Mouse (Mus musculus): ENCODE results near the gene Pdzrn4. TPM values are rescaled to one million over a fixed set of nuclear protein-coding genes. Genes with fewer than 3 reads are reported as not detected.
"Not testable (repeated sequence)": the region's sequence is repeated elsewhere in the genome, so short reads cannot be mapped to it uniquely, and the experiment has no call there.

Pdzrn4 gene
- total RNA-seq (2021), result under 1 TPM; 0.54 to 0.74 TPM
- long read RNA-seq, experiment 1, partial matches to known transcripts, result 1 of 3 reads
- long read RNA-seq, experiment 1, other reads (novel, unspliced or antisense), result 2 of 3 reads
- long read RNA-seq, experiment 2, result 0 reads

DNA sequence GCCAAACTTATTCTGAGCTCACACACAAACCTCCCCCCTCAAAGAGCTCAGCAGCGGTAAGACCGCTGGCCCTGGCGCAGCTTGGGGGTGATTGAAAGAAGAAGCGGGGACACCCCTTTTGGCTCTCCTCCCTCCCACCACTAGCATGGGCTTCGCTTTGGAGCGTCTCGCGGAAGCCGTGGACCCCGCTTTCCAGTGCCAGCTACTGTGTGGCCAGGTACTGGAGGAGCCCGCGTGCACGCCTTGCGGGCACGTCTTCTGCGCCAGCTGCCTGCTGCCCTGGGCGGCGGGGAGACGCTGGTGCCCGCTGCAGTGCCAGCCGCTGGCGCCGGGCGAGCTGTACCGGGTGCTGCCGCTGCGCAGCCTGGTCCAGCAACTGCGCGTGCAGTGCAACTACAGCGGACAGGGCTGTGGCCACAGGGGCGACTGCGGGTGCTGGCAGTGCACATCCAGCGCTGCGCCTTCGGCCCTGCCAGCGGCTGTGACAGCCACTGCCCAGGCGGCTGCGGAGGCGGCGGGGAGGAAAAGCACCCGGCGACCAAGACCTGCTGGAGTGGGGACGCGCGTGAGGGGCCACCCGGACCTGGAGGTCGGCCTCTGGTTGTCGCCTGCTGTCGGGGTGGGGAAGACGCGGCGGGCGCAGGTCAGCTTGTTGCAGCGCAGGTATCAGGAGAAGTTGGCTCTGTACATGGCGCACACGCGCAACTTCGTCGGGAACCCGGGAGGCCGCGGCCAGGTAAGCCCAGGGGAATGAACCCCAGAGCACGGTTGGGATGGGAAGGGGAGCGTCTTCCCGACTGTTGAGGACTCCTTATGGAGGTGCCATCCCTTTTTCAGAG, at the start of gene Pdzrn4:
Pdzrn4 (plus strand) TSS at position 112 of the 839 bp plus-strand sequence.
- DNase-seq, result peak; percentile 7

- DNase-seq, result no peak
These were observed 49.3 kb upstream of the Pdzrn4 start for GRCm38 (mm10) chr15:92347426-92347825.

DNA sequence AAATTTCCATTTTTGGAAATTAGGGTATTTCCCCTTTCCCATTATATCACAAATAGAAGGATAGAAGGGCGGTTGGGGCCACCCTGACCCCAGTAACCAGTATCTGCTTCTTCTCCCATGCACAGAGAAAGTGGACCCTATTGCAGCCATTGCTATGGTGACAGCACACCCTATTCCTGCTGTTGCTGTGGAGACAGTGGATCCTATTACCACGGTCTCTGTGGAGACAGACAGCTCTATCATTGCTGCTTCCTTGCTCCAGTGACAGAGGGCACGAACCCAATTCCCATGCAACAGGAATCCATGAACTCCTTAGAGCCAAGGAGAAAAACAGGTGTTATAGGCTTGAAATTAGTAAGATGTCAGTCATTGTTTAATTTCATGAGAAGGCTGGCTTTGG, 48.8 kb upstream of the Pdzrn4 start:
- no peak for DNase-seq

DNA sequence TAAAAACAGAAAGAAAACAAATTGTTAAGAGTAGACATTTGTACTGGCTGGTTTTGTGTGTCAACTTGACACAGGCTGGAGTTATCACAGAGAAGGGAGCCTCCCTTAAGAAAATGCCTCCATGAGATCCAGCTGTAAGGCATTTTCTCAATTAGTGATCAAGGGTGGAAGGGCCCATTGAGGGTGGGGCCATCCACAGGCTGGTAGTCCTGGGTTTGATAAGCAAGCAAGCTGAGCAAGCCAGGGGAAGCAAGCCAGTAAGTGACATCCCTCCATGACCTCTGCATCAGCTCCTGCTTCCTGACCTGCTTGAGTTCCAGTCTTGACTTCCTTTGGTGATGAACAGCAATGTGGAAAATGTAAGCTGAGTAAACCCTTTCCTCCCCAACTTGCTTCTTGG, 48.2 kb upstream of the Pdzrn4 start:
- DNase-seq, result not testable (repeated sequence)

DNA sequence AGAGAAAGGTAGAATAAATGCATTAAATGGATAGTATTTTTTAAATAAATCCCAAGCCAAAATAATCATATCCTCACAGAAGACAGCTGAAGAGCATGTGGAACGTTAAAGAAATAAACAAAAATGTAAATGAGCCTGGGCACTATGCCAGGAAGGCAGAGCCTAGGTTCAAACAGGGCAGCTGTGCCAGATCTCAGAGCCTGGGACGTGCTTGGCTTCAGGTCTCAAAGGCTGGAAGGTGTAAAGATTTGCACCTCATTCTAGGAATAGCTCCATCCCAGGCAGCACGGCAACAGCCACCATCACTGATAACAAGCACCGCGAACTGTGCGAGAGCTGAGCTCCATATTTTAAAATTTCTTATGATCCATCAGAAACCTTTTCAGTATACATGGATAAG, 32.5 kb upstream of the Pdzrn4 start:
- no peak for DNase-seq

DNA sequence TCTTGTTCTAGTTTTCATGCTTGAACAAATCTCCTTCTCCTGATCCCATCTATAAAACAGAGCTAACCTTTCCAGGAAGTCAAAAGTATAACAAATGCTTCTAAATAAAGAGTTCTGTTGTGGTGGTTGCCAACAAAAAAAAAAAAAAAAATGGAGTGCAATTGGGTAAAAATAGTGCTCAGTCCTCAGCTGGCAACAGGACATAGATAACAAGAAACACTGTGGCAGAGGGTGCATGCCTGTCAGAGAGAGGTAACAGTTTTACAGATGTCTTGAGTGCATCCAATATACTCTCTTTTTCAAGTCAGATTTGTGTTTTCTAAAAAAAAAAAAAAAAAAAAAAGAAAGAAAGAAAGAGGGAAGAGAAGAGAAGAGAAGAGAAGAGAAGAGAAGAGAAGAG, 32.1 kb upstream of the Pdzrn4 start:
- DNase-seq, result no peak

DNA sequence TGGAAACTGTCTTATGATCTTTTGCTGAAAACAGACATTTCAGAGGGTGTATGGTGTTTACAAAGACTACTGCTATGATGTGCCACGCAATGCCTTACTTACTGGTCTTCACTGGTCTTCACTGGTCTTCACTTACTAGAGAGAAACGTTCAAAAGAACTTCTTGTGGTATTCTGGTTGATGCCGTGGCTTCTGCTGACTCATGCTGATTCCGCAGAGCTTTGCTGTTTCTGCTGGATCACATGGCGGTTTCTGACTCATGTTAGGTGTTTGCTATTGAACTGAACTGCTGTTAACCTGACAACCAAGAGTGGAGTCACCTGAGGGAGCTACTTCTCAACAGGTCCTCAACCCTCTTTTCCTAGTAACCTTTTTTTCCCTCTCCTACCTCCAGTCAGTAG, 1.9 kb upstream of the Pdzrn4 start:
- no peak for DNase-seq

GRCm38 (mm10) chr15:92398747-92399146, 2.1 kb downstream of the Pdzrn4 start:
- DNase-seq, result no peak

DNA sequence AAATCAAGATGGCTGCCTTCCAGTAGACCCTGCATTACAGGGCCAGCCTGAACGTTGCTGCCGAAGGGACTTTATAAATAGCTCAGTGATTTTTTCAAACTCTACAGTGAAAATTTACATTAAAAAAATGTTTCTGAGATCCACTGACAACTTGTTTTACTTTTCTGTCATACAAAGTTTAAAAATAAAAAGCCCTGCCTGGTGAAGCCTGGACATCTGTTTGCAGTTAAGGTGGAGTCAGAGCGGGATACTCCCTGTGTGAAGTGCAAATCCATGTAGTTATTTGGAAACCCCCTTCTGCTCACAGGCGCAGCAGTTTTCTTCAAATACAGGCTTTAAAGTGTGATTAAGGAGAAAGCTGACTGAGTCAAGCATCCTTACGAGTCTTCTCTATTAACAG, 2.6 kb downstream of the Pdzrn4 start:
- no peak for DNase-seq

- DNase-seq, result no peak
These were observed 4.9 kb downstream of the Pdzrn4 start for GRCm38 (mm10) chr15:92401554-92401953.

- DNase-seq, result no peak
These were observed 18.6 kb downstream of the Pdzrn4 start for GRCm38 (mm10) chr15:92415323-92415722.

DNA sequence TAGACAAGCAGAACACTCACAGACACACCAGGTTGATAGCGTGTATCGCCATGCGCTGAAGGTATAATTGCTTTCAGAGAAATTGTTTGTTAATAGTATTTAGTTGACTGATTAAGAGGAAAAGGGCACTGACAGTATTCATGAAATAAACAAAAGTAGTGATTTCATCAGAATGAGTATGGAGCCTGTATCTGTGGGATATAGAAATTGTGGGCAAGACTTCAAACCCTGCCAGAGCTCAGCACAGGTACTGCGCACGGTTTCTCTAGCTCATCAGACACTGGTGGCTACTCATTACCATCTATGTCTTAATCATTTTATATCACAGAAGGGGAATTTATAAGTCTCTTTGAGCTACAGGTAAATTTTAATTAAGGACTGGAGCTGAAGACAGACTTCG, 19.5 kb downstream of the Pdzrn4 start:
- no peak for DNase-seq

- DNase-seq, result no peak
These were observed 20.0 kb downstream of the Pdzrn4 start for GRCm38 (mm10) chr15:92416658-92417057.

GRCm38 (mm10) chr15:92417120-92417519, 20.4 kb downstream of the Pdzrn4 start:
- no peak for DNase-seq

- DNase-seq, result no peak
These were observed 37.9 kb downstream of the Pdzrn4 start for GRCm38 (mm10) chr15:92434605-92435004.

GRCm38 (mm10) chr15:92435306-92435705, 38.6 kb downstream of the Pdzrn4 start:
- no peak for DNase-seq

- DNase-seq, result no peak
These were observed 45.0 kb downstream of the Pdzrn4 start for GRCm38 (mm10) chr15:92441630-92442180.

GRCm38 (mm10) chr15:92447708-92448147, 51.0 kb downstream of the Pdzrn4 start:
- DNase-seq, result no peak

GRCm38 (mm10) chr15:92449112-92449511, 52.4 kb downstream of the Pdzrn4 start:
- DNase-seq, result no peak

DNA sequence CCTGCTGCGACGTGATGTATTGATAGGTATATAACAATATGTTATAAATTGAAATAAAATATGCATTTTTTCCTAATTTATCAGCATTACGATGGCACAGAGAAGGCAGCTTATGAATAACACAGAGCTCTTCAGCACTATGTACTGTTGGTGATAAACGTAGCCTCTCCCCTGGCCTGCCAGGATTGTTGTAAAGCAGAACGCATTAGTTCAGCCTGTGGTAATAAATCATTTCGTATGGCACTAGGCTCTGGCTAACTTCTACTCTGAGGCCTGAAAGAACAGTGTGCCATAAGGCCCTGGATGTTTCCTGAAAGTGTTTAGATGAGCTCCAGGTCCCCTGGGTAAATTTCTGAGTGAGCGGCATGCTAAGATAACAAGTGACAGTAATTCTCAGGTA, 55.9 kb downstream of the Pdzrn4 start:
- no peak for DNase-seq

DNA sequence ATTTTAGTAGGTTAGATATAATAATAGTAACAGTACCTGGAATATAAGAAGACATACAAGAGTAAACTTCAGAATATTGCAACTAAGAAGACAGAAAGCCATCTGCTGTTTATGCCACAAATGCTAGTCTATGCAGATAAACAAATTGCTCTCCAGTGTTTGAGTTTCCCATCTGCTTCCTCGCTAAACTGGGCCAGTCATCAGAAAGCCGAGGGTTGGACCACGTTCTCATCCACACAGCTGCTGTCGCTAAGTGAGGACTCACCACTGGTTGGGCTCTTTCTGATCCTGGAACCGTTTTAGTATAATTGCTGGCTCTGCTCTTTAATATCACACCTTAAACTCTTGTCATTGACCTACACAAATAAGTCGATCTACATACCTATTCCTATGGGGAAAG, 85.5 kb downstream of the Pdzrn4 start:
- DNase-seq, result no peak

- no peak for DNase-seq
These were observed 94.7 kb downstream of the Pdzrn4 start for GRCm38 (mm10) chr15:92491376-92491775.

DNA sequence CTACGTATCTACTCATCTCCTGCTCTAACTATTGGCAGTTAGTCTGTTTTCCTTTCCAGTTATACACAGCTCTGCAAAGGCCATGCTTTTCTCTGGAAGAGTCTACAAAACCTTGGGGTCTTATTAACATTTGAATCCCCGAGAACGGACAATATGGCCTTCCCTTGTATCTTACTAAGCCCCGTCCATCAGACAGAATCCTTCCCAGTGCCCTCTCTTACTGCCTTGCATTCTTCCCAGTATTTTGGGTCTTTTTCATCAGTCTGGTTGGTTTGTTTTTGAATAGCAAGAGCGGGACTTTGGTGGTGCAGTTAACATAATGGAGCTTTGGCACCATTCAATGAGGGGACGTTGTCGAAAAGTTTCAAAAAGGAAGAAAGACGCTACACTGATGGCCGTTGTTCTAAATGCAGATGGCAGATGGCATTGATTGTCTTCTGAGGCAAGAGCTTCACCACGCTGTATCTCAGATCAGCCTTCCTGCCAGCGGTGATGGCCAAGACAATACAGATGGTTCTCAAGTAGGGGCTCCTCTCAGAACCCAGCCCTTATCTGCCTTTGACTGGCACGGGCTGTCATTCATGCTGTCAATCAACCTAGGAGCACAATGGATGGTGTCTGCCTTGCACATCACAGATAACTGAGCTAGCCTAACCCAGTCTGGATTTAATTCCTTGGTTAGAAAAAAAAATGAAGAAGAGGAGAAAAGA, 98.9 kb downstream of the Pdzrn4 start:
- no peak for DNase-seq
